Mouse (Mus musculus): ENCODE measurements around the gene Cpeb2. TPM values are rescaled to one million over a fixed set of nuclear protein-coding genes. Genes with fewer than 3 reads are reported as not detected.

The Cpeb2 gene
- total RNA-seq (2021): 10 to 100 TPM; 54.1 to 59.5 TPM

- peak; percentile 96 for DNase-seq
- intact Hi-C loops (cut with DNase I): loop anchor here (5.0 to 10.0 kb wide), 2 partner anchors 122 to 820 kb away; no protein-coding TSS in a partner anchor
Measured at GRCm38 (mm10) chr5:43232480-43233315, at the start of gene Cpeb2. Gene Cpeb2, plus strand, starts transcription at chr5:43233170.

GRCm38 (mm10) chr5:43183556-43183955, 49.4 kb upstream of the Cpeb2 start:
- intact Hi-C loops (cut with DNase I): no loop called here
- no peak for DNase-seq

- intact Hi-C loops (cut with DNase I): no loop called here
- no peak for DNase-seq
Measured at GRCm38 (mm10) chr5:43184834-43185233, 48.1 kb upstream of the Cpeb2 start.

- intact Hi-C loops (cut with DNase I): no loop called here
- DNase-seq: no peak
Measured at GRCm38 (mm10) chr5:43185478-43185877, 47.5 kb upstream of the Cpeb2 start.

GRCm38 (mm10) chr5:43200686-43201085, 32.3 kb upstream of the Cpeb2 start:
- DNase-seq: peak; percentile 12
- intact Hi-C loops (cut with DNase I): no loop called here

GRCm38 (mm10) chr5:43206495-43207053, 26.4 kb upstream of the Cpeb2 start:
- intact Hi-C loops (cut with DNase I): no loop called here
- DNase-seq: no peak

GRCm38 (mm10) chr5:43217468-43217867, 15.5 kb upstream of the Cpeb2 start:
- intact Hi-C loops (cut with DNase I): no loop called here
- DNase-seq: no peak

GRCm38 (mm10) chr5:43217987-43218846, 14.8 kb upstream of the Cpeb2 start:
- intact Hi-C loops (cut with DNase I): no loop called here
- no peak for DNase-seq

- intact Hi-C loops (cut with DNase I): no loop called here
- peak; percentile 21 for DNase-seq
Measured at GRCm38 (mm10) chr5:43218847-43219132, 14.2 kb upstream of the Cpeb2 start.

- no peak for DNase-seq
- intact Hi-C loops (cut with DNase I): no loop called here
Measured at GRCm38 (mm10) chr5:43223359-43223758, 9.6 kb upstream of the Cpeb2 start.

- no peak for DNase-seq
Measured at GRCm38 (mm10) chr5:43224245-43224644, 8.7 kb upstream of the Cpeb2 start.

GRCm38 (mm10) chr5:43226160-43226559, 6.8 kb upstream of the Cpeb2 start:
- DNase-seq: no peak
- intact Hi-C loops (cut with DNase I): no loop called here

More at GRCm38 (mm10) chr5:43224245-43224644, 8.7 kb upstream of the Cpeb2 start:
- intact Hi-C loops (cut with DNase I): no loop called here

GRCm38 (mm10) chr5:43227607-43228006, 5.4 kb upstream of the Cpeb2 start:
- intact Hi-C loops (cut with DNase I): no loop called here
- DNase-seq: no peak

GRCm38 (mm10) chr5:43231061-43231460, 1.9 kb upstream of the Cpeb2 start:
- intact Hi-C loops (cut with DNase I): loop anchor here (5.0 to 10.0 kb wide), 2 partner anchors 124 to 819 kb away; no protein-coding TSS in a partner anchor
- no peak for DNase-seq

GRCm38 (mm10) chr5:43232149-43232479, 856 bp upstream of the Cpeb2 start:
- intact Hi-C loops (cut with DNase I): loop anchor here (5.0 to 10.0 kb wide), 2 partner anchors 123 to 820 kb away; no protein-coding TSS in a partner anchor
- DNase-seq: no peak

- intact Hi-C loops (cut with DNase I): loop anchor here (5.0 to 10.0 kb wide), 2 partner anchors 121 to 821 kb away; no protein-coding TSS in a partner anchor
- DNase-seq: peak; percentile 78
Measured at GRCm38 (mm10) chr5:43233316-43234181, 579 bp downstream of the Cpeb2 start.

- peak; percentile 40 for DNase-seq
- intact Hi-C loops (cut with DNase I): loop anchor here (5.0 to 10.0 kb wide), 4 partner anchors 120 to 1347 kb away; no protein-coding TSS in a partner anchor
Measured at GRCm38 (mm10) chr5:43234321-43235185, 1.6 kb downstream of the Cpeb2 start.

- intact Hi-C loops (cut with DNase I): loop anchor here (5.0 to 10.0 kb wide), 3 partner anchors 120 to 1348 kb away; no protein-coding TSS in a partner anchor
- DNase-seq: peak; percentile 45
Measured at GRCm38 (mm10) chr5:43235186-43235785, 2.3 kb downstream of the Cpeb2 start.

GRCm38 (mm10) chr5:43235997-43236396, 3.0 kb downstream of the Cpeb2 start:
- no peak for DNase-seq
- intact Hi-C loops (cut with DNase I): loop anchor here (5.0 to 10.0 kb wide), 3 partner anchors 119 to 1349 kb away; no protein-coding TSS in a partner anchor
